Mouse (Mus musculus) embryo, embryonic 11 days (tissue): Measurements from ENCODE around the gene Lmf1.

Experiments used
- DNase-seq: peaks from one replicate; pipeline ENCODE4 v3.0.0-alpha.2; 2015

Gene Lmf1

DNA sequence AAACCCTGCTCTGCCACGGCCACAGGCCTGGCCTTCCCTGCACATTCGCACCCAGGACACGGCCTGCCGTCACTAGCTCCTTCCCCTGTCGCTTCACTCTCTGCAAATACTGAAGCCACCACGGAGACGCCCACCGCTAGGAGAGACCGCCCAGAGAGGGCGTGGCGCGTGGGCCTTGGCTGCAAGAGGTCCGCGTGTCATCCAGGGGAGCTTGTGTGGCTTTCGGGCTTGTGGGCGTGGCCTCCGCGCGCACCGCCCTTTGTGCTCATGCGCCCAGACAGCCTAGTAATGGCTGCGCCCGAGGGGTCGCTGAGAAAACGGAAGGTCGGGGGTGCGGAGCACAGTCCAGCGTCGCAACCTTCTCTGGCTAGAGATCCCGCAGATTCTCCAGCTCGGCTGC is at the start of gene Lmf1:
Gene Lmf1, plus strand, starts transcription at position 166 of the 400 bp plus-strand sequence.
- peak; percentile 98 for DNase-seq

DNA sequence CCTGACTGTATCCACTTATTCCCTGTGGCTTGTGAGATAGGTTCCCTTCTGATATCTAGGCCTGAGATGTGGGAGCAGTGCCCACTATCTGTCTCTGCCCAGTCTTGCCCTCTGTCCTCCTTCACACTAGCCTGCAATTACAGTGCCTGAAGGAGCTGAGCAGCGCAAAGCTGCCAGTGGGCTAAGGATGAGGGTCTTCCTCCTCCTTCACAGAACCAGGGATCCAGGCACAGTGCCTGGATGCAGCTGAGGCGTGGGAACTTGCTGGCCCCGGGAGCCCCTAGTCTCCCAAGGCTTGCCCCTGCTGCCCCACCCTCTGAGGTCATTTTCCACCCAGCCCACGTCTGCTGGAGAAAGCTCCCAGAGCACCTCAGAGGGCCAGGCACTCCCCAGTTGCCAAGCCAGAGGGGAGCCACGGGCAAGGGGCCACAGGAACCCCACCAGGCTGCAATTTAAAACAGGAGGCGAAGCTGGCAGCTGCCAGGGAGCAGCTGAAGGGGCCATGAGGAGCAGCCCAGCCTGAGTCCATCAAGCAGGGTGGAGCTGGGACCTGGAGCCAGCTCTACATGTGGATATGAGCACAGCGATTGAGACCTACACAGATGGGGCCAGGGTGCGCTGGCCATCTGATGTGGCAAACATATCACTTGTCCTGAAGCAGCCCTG is 48.4 kb upstream of the Lmf1 start:
- no peak for DNase-seq

DNA sequence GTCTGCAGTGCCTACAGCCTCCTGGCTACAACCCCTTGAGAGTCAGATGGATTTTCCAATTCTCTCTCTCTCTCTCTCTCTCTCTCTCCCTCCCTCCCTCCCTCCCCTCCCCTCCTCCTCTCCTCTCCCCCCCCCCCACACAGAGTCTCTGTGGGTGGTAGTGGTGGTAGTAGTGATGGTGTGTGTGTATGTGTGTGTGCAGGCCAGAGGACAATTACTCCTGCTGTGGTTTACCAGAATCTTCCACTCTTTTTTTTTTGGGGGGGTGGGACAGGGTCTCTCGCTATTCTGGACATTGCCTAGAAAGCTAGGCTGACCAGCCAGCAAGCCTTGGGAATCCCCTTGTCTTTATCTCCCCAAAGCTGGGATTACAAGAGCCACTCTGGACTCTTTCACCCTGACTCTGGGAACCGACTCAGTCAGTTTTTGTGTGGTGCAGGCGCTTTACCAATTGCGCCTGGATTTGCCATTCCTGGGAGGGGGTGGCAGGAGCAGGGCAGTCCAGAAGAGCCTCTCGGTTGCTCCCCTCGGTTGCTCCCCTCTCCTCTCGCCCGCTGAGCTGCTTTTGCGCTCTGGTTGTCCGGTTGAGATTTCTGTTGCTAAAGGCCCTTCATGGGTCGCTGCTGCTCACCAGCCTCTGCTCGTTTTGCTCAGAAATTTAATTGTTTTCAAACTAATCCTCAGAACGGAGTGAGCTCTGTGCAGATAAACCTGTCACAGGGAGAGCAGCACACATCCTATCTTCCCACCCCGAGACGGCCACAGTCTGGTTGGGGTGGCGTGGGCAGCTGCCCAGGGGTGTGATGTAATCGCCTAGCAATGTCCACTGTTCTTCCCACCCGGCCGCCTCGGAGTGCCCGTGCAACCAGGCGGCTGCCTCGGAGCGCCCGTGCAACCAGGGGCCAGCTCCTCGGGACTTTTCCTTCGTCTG is 39.7 kb upstream of the Lmf1 start:
- peak; percentile 47 for DNase-seq

DNA sequence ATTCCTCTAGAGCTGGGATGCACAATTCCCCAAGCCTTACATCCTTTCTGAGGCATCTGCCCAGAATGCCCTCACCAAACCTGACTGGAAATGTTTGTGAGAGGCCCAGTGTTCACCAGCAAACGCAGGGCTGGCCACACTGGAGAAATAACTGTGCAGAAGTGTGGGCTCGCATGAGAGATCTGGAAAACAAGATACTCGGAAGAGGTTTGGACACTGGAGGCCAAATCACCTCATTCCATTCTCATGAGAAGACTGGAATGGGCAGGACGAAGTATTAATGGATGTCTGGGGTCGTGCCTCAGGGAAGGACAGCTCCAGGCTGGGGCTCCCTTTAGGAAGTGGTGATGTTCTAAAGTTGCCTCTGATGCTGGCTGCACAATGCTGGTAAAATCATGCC is 38.2 kb upstream of the Lmf1 start:
- no peak for DNase-seq

DNA sequence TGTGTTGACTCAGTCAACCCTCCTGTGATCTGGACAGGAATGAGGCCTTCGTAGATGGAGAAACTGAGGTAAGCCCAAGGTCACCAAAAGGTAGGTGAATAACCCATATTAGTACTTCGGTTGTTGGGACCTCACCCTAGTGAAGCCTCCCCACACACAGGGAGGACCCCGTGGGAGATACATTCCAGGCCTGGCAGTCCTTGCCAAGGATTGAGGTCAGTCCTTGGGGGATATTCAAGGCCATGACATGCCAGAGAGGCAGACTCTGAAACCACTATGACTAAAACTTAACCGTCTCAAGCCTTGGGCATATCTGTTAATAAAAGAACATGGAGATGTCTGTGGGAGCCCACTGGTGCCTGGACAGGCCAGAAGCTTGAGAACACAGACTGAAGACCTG is 37.1 kb upstream of the Lmf1 start:
- DNase-seq: no peak

DNA sequence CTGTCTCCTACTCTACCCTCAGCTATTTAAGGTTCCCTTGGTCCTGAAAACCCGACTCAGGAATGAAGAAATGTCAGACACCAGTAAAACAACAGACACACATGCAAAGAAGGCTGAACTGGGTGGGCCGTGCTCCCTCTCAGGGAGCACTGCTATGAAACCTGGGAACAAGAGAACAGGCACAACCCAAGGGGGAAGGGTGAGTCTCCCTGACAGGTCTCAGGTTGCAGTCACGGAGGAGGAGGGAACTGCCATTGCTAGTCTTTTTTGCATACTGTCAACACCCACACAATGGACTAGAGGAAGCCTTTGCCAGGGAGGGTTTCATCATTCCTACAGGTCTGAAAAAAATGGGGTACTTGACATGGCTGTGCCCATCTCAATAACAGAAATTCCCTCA is 31.9 kb upstream of the Lmf1 start:
- no peak for DNase-seq

DNA sequence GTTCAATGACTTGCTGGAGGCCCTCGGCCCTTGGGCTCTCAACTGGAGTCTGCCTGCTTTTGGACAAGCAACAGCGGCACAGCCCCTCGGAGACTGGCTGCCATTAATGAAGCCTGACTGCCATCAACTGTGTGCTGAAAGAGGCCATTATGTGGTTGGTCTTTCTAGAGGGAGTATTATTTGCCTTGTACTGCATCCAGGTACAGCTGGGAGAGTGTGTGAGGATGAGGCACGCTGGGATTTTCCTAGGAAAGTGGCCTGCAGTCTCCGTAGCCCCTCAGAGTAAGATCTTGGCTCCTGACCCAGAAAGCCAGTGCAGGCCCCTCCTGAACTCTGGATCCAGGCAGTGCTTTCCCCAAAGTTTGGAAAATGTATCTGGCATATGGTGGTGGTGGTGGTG is 28.9 kb upstream of the Lmf1 start:
- no peak for DNase-seq

DNA sequence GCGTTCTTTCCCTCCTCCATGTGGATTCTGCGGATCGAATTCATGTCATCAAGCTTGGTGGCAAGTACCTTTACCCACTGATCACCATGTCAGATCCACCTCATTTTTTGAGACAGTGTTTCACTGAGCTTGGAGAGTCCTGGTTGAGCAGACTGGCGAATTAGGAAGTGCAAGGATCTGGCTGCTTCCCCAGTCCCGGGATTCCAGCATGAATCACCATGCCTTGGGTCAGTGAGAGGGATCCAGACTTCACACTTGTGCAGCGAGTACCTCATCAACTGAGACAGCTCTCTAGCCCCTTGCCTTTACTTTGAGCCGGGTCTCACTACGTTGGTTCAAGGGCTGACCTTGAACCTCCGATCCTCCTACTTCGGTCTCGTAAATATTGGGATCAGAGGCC is 27.6 kb upstream of the Lmf1 start:
- no peak for DNase-seq

DNA sequence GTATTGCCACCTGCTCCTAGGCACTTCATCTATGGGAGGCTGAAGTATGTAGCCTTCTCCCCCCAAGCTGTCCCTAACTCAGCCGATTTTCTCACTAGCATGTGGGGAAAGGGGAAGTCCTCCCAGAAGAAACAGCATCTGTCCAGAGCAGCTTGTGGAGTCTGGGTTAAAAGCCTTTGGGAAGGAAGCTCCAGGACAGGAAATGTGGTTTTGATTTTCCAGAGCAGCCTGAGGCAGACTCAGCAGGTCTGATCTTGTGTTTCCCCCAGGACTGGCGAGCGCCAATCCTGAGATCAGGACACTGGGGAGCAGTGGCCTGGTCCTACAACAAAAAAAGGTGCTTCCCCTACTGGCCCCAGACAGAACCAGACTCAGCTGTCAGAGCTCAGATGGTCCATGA is 23.7 kb upstream of the Lmf1 start:
- peak; percentile 58 for DNase-seq

DNA sequence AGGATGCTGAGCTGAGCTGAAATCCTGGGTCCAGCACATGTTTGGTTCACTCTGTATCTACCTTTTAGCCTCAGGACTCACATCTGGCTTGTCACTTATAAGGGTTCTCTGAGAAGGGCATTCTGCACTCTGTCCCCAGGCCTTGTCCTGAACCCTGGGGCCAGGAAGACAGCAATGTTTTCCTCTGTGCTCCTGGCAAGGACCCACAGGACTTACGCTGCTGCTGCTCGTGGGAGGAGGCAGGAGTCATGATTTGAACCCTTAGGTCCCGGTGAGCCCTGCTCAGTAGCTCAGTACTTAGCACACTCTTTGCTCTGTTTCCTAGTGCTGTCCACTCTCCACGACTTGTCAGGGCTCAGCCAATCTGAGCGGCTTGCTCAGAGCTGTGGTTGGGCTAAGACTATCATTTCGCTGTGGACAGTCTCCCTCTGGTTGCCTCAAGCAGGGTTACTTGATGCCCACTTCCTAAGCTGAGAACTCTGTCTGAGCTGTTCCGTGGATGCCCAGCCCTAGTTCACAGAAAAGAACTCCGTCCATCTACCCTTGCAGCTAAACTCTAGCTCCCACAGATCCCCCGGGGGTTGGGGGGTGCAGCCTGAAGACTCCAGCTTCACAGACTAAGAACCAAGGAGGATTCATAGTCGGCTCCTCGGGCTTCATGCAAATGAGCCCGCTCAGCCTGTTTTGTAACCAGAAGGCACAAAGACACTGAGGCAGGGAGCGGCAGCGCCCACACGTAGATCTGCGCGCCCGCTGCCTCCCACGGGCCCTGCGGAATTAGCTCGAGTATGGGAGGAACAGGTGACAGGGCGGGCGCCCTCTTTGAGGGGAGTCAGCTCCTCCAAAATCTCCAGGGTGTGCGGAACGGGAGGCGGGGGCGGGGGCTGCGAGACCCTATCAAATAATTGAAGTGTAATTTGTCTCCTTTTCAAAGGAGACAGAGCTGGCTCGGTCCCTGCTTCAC is 22.9 kb upstream of the Lmf1 start:
- DNase-seq: peak; percentile 64

DNA sequence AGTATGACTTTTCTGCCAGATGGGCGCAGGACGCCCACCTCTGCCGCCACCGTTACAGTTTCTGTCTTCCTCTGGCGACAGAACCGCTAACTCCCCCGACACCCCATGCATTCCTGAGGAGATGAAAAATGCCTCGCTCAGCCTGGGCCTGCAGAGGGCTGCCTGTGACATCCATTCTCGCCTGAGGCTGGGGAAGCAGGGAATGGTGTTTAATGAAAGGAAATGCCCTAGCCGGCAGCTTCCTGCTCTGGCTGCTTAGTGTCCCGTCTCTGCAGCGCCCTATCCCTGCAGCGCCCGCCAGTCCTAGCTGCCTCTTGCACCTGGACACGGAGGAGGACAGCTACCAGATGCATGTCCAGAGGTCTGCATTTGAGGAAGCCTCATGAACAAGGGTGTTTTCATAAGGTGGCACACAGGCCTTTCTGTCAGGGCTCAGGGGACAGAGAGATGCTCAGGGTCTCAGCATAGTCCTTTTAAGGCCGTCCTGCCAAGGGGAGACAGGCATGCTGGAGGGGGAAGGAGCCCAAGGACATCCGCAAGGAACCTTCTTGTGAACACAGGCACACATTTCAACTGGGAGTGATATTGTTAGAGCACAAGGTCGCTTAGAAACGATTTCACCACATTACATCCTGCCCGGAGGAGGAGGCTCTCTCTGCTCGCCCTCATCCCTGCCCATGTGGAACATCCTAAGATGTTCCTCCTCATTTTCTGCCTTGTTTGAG is 22.1 kb upstream of the Lmf1 start:
- peak; percentile 78 for DNase-seq

DNA sequence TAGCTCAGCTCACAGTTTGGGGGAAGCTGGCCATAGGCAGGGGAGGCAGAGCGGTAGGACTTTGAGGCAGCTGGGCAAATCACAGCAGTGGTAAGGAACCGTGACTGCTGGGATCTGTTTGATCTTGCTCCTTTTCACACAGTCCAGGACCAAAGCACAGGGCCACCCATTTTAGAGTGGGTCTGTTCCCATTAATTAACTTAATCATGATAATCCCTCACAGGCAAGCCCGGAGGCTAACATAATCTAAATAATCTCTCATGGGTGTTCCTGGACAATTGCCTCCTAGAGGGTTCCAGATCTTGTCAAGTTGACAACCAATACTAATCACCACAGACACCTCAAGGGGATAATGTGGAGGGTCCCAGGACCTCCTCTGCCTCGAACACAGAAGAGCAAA is 19.3 kb upstream of the Lmf1 start:
- no peak for DNase-seq

DNA sequence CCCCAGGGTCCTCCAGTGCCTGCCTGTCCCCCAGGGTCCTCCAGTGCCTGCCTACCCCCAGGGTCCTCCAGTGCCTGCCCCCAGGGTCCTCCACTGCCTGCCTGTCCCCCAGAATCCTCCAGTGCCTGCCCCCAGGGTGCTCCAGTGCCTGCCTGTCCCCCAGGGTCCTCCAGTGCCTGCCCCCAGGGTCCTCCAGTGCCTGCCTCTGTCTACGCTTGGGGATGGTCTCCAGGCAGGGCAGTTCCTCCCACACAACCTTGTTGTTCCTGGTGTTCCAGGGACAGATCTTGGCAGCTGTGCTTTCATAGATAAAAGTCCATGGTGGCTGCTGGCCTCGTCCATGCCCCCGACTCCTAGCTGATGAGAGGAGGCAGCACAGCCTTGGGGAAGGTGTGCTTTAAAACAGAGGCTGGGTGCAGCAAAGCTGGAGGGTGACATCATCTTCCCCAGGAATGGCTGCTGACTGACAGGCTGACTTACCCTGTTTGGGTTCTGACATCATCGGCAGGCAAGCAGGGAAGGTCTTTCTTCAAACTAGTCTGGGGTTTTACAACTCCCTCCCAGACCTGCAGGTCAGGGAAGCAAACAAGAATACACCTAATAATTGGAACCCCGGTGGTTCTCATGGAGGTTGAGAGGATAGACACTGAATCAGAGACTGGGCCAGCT is 18.2 kb upstream of the Lmf1 start:
- DNase-seq: peak; percentile 29

DNA sequence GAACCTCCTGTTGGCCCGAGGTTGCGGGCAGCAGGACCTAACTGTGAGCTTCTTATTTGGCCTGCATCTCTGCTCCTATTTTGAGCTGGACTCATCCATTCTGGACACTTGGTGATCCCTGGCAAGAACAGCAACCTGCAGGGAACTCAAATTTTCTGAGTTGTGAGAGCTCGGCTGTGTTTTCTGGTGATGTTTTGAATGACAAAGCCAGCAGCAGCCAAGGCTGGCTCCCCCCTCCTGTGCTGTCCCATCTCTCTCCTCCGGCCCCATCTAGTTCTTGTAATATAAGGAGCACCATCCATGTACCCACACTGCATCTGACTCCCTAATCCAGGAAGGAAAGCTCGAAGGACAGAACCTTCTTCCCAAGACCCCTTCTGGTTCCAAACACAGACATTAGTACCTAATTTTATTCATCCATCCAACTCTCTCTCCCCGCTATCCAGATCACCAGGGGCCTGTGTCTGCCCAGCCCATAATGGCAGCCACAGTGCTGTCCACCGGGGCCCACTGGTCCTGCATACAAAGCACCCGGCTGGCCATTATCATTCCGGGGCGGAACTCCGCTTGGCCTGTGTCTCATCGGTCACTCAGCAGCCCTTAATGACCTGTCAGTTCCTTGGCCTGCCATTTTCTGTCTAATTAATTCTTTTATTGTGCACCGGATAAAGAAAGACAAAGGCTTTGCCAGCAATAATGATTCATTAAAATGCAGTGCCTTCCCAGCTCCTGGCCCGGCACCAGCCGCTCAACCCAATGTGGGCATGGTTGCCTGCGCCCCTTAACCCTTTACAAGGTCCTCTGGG is 17.5 kb upstream of the Lmf1 start:
- peak; percentile 76 for DNase-seq

DNA sequence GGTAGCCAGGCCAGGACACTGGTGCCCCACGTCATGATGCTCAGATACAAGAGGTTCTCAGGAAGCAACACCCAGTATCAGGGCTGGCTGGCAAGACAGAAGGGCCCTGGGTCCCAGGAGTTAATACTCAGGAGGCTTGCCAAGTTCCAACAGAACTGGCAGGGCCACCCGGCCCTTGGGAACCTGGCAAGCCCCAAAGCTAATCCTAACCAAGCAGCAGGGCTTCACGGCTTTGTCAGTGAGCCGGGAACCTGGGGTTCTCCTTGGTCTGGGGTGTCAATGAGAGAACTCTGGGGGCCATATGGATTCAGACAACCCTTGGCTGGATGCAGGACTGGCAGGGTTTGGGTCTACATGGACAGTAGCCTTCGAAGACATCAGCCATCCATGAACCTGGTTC is 14.4 kb upstream of the Lmf1 start:
- no peak for DNase-seq

DNA sequence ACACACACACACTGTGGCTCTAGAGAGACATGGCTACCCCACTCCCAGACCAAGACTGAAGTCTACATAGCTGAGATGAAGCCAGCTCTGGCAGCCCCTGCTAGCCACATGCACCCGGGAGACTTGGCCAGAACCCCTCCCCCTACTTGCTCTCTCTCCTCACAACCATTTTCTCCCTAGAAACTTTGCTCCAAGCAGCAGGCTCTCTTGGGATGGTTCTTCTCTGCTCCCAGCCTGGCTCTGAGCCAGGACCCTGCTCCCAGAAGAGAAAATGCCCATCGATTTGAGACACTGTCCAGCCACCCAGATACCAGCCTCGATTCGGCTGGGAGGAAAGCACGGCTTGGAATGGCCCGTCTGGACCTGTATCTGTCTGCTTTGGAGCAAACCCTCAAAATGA is 13.6 kb upstream of the Lmf1 start:
- DNase-seq: peak; percentile 45

DNA sequence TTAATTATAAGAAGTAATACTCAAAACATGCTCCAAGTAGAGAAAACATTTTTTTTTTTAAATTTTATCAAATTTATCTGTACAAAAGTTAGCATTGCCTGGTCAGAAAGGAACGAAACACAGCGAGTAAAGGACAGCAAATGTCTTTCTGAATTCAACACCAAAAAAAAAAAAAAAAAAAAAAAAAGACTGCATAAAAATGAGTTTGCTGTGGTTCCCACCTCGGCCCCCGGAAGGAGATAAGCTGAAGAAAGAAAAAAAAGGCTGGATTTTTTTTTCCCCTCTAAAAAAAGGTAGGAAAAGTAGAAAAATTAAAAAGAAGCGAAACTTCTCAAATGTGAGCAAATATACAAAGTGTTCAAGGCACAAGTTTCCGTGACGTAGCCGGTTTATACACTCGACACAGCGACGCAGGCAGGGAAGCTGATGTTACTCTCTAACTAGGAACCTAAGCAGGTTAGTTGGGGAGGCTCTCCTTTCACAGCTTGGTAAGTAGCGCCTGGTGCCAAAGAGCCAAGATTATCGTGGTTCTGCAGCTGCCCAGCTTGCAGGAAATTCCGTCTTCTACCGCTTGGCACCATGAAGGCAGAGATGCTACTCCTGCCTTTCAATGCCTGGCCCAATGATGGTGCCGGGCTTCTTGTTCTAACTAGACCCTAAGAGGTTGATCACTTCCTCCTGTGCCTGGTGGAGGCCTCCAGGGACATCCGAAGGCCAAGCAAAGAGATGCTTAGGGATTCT is 12.9 kb upstream of the Lmf1 start:
- DNase-seq: no peak

DNA sequence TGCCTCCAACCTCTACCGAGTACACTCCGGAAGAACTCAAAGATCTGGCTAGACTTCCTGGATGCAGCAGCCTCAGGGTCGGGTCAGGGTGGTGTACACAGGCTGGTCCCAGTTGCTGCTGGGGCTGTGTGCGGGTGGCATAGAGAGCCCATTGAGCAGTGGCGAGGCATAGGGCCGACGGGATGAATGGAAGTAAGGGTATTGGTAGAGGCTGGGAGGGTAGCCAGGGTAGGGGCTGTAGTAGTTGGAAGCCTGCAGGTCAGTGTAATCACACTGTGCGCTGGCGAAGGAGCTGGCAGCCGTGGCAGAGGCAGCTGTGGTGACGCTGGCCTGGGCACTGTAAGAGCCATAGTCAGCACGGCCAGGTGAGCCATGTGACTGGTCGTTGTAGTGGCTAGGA is 11.6 kb upstream of the Lmf1 start:
- no peak for DNase-seq

DNA sequence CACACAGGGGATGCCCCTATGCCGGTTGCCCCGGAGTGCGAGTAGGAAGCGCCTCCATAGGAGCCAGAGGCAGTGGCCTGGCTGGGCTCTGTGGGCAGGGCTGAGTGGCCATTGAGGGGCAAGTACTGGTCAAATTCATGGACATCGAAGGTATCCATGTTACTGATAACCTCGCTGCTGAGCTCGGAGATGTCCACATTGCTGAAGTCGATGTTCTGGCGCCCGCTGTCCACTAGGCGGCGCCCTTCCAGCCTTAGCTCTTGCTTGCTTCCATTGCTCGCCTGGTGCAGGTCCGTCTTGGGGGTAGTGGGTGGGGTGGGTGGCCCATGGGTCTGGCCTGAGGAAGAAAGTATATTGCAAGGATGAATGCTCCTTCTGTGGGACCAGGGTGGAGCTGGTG is 11.1 kb upstream of the Lmf1 start:
- DNase-seq: peak; percentile 79

DNA sequence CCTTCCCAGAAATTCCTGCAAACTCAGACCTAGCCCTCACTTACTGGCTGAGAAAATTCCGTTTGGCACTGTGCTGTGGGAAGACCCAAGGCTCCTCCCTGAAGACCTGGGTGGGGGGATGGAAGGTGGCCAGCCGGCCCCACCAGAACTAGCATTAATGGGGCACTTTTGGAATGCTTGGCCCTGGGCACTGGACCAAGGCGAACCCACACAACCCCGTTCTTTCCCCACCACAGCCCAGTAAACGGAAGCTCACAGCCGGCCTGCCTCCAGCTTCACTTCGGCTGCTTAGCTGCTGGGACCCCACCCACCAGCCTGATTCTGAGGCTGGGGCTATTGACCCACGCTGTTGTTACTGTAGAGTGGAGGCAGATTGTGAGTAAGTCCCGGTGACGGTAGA is 10.7 kb upstream of the Lmf1 start:
- DNase-seq: no peak
